Mouse (Mus musculus): Measurements from ENCODE around the gene Porcn.

The Porcn gene

DNA sequence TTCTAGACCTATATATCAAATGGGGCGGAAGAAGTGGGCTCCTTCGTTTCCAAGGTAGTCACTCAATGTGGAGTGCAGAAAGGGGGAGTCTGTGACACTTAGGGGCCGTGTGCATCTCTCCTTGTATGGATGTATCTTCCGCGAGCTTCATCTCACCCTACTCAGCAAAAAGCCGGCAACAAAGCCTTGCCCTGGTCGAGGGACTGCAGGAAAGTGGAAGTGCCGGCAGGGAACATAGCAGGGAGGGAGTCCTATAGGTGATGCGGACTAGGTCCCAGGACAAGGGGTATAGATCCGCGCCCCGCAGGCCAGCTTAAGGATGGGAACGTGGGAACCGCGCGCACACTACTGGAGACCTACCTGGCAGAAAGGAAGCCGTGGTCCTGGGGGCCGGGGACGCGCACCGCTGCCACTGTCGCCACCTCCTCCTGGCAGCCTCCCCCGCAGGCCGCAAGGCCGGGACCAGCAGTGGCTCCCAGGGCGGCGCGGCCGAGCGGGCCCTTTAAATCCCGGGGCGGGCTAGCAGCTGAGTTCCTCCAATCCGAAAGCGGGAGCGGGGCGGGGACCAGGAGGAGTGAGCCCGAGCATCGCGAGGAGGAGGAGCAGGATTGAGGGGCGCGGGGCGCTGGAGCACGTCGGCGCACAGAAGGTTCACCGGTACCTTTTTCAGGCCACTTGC is at the start of gene Porcn:
Gene Porcn (minus strand): TSS at position 511 of the 679 bp plus-strand sequence.
- DNase-seq (ENCODE audit: low spot score): peak; percentile 88

DNA sequence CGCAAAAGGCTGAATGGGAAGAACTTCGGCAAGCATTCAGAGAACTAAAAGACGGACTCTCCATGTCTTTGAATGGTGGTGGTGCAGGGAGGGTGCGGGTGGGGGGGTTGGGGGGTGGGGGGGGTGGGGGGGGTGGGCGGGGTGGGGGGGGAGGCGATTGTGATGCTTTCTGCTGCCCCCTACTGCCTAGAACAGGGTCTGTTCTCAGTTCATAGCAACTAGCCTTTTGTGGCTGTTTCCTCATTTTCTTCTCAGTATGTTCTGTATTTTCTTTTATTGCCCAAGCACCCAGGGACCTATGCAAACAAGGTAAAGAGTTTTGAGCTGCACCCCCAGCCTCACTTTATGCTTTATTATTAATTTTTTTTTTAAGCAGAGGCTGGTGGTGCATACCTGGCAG is 49.5 kb upstream of the Porcn start:
- no peak for DNase-seq (ENCODE audit: low spot score)

DNA sequence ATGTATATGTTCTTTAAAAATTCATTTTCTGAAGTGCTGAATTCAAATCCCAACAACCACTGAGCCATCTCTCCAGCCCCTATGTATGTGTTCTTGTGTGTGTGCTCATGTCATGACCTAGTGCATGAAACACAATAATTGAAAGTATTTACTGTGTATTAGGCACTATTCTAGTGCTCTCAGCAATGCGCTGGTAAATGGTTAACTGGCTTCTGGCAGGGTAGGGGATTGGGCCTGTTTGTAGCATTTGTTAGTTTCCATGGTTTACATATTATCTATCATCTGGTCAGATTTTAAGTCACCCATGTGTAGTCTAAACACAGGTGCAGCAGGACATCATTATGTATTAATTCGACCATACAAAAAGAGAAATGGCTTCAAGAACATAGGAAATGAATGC is 47.4 kb upstream of the Porcn start:
- DNase-seq (ENCODE audit: low spot score): no peak

DNA sequence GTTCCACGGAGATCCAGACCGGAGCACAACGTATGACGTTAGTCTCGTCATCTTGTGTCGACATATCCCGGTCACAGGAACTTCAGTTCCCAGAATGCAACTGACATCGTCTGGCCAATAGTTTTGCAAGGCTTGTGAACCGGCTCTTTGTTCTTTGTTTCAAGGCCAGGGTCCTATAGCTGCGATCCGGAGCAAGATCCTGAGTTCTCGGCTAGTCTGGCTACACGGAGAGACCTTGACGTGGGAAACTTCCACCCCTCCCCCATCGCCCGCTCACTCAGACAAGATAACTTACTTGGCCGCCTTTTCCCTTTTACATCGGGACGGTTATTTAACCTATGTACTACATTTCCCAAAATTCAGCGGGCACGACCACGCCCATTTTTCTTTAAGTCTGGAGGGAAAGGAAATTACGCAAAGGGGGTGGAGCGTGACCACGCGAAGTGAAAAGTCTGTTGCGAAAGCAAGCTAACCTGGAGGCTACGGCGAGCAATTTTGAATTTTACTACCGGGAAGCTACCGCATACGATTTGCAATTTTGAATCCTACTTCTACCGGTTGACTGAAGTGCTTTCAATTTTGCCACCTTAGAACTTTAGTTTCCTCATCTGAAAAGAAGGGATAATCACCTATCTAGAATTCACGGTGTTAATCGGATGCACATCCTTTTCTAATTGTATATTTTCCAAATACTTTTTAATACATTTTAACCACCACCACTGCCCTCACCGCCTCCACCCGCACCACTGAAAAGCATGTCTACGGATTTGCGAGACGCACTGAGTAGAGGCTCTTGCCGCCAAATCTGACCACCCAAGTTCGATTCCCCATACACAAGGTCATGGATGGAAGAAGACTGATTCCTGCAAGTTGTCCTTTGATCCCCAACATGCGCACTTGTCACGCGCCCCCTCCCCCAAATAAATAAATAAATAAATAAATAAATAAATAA is 46.3 kb upstream of the Porcn start, which contains the start of gene Ftsj1:
Gene Ftsj1 (minus strand): TSS at position 73 of the 952 bp plus-strand sequence.
- DNase-seq (ENCODE audit: low spot score): peak; percentile 92

DNA sequence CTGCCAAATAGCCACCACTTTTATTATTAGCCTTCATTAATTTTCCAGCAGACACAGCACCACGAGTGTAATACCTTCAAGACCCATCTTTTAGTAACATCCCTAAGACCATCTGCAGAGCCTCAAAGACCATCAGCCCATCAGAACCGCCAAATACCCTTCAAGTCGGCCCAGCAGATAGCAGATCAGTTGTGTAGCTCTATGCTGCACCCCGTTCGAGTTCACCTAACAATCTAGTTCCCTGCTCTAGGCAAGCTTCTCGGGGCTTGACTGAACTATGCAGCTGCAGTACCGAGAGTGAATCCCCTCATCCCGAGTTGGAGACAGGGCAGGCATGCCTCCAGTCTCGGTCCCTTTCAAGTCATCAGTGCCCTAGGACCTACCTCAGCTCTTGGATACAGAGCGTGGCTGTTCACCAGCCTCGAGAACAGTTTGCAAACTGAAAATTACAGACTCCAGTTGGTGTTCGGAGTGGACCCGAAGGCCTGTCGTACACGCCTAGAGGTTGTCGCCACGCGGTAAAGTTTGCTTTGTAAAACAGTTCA is 45.5 kb upstream of the Porcn start:
- no peak for DNase-seq (ENCODE audit: low spot score)

DNA sequence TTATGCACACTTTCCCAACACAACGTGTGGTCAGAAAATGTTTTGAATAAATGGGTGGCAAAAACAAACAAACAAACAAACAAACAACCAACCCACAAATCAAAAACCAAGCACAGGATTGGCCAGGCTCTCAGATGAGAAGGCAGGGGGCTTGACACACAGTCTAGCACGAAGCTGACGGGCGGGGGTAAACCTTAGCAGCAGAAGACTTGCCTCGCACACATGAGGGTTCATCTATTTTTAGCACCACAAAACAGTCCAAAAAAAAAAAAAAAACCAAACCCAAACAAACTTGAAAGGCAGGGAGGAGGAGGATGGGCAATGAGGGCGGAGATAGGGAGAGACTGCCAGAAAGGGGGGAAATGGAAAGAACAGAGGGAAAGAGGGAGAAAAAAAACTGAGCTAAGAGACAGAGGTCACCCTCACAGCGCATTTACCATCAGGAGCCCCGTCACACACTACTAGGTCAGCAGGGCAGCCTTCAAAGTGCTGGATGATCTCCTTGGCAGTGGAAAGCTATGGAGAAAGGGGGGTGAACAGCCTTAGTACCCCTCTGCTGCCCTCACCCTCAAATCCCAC is 42.3 kb upstream of the Porcn start:
- no peak for DNase-seq (ENCODE audit: low spot score)

DNA sequence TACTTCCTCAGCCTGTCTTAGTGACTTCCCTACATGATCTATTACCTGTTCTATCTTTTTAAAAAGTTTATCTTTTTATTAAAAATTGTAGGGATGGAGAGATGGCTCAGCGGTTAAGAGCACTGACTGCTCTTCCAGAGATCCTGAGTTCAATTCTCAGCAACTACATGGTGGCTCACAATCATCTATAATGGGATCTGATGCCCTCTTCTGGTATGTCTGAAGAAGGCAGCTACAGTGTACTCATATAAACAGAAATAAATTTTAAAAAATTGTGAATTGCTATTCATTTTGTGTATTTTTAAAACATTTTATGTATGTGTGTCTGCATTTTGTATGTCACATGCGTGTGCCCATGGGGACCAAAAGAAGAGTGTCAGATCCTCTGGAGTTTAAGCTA is 41.4 kb upstream of the Porcn start:
- DNase-seq (ENCODE audit: low spot score): no peak

DNA sequence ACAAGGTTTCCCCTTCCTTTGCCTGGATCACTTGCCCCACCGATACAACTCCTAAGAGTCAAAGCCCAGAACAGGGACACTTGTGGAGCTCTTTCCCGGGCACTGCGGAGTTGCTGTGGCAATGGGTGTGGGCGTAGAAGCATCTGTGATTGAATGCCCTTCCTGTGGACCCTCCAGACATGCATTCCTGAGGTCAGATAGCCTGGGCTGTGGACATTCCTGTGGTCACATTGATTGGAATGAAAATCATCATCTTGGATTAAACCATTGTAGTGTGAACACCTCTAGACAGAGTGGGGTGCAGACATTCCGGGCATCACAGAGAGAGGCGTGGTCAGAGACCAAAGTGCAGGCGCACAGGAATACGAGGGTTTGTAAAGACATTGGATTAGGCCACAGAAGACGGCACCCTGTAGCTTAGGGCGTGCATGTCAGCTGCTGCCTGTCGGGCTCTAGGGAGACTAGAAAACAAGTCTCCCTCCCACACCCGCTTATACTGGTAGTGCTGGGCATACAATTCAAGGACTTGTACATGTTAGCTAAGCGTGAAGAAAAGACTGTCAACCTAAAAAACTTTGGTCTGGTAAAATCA is 32.6 kb upstream of the Porcn start:
- no peak for DNase-seq (ENCODE audit: low spot score)

DNA sequence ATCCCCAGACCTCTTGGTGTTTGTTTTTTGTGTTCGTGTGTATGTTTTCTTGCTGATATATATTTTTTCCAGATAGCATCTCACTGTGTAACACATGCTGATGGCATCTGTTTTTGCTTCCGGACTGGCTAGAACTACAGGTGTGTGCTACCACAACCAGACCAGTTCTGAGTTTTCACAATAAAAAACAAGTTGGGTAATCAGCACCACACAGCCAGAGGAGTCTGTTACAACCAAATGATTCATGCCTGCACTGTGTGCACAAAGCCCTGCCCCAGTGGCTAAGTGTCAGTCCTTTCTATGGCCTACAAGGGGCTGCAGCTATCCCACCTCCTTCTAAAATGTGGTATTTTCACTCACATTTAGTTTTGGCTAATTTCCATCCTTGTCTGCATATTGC is 30.4 kb upstream of the Porcn start:
- DNase-seq (ENCODE audit: low spot score): no peak

DNA sequence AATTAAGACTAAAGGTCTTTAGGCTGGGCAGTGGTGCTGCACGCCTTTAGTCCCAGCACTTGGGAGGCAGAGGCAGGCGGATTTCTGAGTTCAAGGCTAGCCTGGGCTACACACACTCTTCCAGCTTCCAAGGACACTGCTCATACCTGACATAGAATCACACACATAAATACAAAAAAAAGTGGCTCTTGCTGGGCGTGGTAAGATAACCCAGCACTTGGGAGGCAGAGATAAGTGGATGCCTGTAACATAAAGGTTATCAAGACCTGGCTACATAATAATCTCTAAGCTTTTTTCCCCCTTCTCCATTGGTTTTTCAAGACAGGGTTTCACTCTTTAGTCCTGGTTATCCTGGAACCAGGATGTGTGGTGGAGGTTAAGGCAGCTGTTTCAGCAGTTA is 27.3 kb upstream of the Porcn start:
- no peak for DNase-seq (ENCODE audit: low spot score)

DNA sequence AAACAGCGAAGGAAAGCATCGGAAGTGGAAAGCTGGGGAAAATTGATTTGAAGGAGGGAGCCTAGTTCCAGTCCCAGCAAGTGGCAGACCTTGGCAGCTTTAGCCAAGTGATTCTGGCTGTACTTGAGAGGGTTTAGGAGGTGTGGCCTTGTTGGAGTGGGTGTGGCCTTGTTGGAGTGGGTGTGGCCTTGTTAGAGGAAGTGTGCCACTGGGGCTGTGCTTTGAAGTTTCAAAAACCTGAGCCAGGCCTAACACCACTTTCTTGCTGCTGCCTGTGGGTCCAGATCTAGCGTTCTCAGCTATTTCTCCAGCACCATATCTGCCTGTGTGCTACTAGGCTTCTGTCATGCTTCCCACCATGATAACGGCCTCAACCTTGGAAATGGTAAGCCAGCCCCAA is 23.9 kb upstream of the Porcn start:
- DNase-seq (ENCODE audit: low spot score): no peak

DNA sequence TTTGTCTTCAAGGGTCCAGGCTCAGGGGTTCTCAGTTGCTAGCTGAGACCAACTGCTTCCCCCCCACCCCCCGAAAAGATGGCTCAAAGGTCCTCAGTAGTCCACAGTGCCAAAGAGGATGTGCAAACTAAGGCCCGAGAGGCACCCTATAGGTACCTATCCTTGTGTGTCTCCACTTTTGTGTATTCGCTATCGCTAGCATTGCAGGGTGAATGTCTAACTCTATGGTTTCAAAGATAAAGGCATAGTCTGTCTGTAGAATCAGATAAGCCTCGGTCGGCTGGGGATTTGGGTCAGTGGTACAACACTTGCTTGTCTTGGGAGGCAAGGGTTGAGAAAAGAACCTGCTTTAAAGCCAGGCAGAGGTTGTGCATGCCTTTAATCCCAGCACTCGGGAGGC is 17.1 kb upstream of the Porcn start:
- no peak for DNase-seq (ENCODE audit: low spot score)

DNA sequence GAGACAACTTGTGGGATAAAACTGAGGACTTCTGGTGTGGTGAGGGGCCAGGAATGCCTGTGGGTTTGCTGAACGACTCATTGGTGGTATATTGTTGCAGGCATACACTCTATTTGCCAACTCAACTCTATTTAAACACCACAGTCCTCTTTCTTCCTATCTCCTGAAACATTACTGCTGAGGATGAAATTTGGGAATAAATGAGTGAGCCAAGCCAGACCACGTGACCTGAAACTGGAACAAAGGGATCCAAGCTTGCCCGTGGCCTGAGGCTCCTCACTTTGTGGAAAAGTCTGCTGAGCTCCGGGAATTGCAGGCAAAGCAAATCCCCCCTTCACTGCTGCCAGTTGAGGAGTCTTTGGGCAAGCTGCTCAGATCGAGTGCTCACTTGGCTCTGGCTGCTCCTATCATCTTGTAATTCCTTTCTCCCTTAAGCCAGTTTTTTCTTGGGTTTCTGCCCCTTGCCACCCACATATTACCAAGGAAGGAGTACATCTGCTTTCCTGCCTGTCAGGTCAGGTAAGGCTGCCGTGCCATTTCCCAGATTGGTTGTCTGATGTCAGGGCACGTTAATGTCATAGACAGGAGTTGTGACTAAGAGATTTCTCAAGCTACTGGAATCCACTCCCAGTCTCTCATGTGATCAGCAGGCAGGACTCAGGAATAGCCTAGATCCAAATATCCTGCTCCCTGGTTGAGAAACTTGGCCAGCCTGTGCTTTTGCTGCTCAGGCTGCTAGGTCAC is 16.5 kb upstream of the Porcn start:
- DNase-seq (ENCODE audit: low spot score): no peak

DNA sequence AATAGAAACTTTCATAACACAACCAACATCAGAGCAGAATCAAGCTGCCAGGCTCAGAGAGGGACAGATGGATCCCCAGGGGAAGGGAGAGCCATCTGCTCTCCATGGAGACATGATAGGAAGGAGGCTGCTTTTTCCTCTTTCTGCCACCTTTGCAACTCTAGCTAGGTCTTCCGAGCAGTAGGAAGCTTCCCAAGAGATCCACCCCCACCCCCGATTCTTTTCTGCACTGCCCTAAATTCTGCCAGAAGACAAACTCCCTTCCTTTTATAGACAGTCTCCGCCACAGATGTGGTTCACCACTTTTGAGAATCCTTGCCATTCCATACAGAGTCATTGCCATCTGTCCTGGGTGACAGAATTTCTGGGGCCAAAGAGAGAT is 16.0 kb upstream of the Porcn start:
- DNase-seq (ENCODE audit: low spot score): no peak

DNA sequence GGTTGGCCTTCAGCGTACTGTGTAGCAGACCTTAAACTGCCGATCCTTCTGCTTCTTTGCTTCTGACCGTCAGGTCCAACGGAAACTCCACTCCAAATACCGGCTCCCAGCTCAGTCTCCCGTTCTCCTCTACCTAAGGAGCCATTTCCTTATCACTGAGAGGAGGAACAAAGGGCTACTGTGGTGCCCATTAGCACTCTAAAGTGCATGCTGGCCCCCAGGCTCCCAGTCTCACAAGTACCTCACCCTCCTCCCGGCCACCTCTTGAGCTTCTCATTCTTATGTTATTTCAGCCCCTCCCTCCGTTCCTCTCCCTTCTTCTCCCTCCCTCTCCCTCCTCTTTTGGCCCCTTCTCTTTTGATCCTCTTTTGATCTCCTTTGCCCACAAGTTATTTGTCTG is 13.3 kb upstream of the Porcn start:
- DNase-seq (ENCODE audit: low spot score): no peak

DNA sequence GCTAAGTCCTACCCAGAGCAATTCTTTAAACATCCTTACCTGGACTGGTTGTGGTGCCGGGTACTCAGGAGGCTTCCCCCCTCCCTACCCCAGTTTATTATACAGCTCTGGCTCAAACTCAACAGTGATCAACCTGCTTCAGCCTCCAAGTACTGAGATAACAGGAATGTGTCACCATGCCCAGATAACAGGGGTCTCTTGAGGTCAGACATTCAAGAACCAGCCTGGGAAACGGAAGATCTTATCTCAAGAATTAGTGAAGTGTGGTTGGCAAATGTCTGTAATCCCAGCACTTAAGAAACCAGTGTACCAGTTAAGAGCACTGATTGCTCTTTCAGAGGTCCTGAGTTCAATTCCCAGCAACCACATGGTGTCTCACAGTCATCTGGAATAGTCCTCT is 11.8 kb upstream of the Porcn start:
- DNase-seq (ENCODE audit: low spot score): no peak

DNA sequence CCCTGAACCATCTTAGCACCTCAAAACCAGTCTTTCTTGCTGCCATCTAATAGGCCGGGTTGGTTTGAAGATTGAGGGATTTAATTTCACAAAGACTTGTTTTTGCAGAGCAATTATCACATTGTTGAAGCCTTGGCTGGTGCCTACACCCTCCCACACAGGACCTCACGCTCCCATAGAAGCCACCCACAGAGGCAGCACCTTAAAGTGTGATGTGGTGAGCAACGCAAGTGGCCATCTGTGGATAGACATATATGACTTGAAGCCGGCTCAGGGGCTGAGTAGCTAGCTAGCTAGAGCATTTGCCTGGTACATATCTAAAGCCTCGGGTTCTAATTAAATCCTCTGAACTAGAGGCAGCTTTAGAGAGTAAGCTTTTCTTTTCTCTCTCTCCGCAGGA is 11.1 kb upstream of the Porcn start:
- no peak for DNase-seq (ENCODE audit: low spot score)

DNA sequence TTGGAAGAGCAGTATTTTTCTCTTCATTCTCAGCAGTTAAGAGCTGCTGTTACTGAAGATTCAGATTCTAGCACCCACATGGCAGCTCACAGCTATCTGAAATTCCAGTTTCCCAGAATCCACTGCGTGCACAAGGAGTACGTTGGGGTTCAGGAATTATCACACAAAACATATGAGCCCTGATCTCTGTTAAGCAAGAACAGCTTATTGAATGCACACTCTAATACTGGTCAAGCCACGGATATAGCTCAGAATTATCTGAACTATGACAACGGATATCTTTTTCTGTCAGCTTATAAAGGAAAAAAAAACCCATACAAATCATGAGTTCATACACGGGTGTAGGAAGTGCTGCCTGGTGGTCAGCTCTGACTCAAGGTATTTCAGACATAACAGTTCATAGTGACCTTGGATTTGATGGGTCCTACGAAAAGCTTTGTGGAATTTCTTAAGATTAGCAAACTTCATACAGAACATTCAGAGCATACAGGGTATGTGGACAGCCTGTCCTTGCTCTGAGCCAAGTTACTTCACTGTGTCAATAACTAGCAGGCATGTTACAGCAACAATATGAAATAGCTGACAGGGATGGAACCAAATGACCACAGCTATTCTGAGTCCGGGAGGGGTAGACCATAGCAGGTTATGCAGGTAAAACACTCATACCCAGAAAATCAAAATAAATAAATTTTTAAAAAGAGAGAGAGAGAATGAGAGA is 5.3 kb upstream of the Porcn start:
- no peak for DNase-seq (ENCODE audit: low spot score)

DNA sequence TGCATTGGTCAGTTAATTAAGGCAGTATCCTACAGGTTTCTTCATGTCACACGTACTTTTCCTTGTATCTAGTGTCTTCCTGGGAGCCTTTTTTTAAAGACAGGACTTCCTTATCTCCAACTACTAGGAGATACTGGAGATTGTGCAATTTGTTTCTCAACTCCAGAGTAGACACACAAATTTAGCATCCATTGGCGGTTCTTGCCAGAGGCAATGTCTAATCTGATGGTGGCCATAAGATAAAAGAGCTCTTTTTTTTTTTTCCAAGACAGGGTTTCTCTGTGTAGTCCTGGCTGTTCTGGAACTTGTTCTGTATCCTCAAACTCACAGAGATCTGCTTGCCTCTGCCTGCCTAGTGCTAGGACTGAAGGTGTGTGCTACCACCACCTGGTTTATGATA is 3.4 kb upstream of the Porcn start:
- no peak for DNase-seq (ENCODE audit: low spot score)

DNA sequence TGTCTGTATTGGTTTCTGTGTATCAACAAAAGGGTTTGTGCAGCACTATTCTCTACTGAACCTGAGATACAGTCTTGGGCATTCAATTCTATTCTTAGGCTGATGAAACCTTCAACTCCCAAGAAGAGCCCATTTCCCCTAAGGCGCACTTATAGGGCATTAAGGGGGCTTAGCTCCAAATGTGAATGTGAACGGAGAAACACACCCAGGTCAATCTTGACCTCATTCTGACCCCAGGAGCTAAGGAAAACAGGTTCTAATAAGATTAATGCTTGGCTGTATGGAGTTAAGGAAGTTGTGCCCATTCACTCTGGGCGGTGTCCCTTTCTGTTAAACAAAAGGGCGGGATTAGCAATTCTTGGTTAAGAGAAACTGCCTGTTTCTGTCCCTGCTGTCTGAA is 899 bp upstream of the Porcn start:
- DNase-seq (ENCODE audit: low spot score): no peak

DNA sequence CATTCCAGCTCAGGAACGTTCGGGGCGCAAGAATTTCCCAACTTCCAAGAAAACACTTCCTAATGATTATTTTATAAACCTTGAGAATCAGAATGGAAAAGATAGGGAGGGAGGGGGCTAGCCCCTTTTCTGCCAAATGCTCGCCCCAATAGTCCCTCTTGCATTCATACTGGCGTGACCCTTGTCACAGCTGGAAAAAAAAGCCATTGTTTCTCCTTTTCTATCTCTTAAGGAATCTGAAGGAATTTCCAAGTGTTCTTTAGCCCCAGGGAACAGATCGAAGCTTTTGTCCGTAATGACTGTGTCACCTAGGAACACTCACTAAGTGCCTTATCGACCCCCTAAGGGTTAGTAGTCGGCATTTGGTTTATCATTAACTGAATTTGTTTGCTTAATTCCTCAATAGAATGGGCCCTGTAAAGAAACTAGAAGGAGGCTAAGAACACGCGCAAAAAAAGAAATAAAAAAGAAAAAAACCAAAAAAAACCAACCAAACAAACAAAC is 421 bp upstream of the Porcn start:
- DNase-seq (ENCODE audit: low spot score): no peak
